Mouse (Mus musculus) left cerebral cortex, adult 11 months (tissue): ENCODE results near the gene Rsrc2.
"Not testable (repeated sequence)": the region's sequence is repeated elsewhere in the genome, so short reads cannot be mapped to it uniquely, and the experiment has no call there.

Experiments used
- DNase-seq: peaks from one replicate; pipeline ENCODE4 v3.0.0; 2022; ENCODE audit warnings: low spot score

Gene Rsrc2

DNA sequence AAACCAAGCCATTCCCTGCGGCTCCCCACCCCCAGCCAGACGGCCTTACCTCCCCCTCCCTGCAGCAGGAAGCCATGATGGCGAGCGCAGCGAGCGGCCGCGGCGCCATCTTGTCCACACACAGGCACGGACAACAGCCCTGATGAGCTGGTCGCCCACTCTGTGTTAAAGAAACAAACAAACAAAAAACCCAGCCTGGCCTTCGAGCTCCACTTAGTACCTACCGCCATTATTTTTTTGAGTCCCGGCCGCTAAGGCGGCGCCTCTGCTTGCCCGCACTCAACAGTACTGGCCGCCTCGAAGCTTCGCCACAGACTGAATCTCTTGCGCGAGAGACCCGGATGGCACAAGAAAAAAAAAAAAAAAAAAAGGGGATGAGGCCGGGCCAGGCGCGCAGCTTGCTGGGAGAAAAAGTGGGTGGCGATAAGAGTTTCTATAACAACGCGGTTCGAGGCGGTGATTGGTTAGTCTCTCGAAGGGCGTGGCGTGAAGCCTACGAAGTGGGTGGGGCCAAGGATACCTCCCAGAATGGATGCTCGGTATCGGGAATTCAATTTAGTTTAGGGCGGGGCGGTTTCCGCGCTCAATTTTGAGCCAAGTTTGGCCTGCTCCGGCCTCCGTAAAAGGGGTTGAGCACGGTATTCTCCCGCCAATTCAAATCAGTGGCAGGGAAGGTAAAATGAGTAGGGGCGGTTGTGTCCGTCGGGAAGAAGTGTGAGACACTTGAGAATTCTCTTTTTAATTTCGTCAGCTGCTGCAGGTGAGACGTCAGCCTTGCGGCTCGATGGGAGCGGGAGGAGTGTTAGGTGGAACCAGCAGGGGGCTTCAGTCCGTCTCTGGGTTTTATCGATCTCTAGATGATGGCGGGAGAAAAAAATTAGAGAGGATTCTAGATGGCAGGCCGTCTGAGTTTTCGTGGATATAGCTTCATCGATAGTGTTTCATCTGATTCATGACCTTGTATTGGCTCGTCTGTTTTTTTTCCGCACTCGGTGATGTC is at the start of gene Rsrc2, which contains the start of gene Kntc1:
Gene Rsrc2 (minus strand): TSS at position 350 of the 1,000 bp plus-strand sequence.
Gene Kntc1 (plus strand): TSS at position 652 of the 1,000 bp plus-strand sequence.
- peak; percentile 99 for DNase-seq

DNA sequence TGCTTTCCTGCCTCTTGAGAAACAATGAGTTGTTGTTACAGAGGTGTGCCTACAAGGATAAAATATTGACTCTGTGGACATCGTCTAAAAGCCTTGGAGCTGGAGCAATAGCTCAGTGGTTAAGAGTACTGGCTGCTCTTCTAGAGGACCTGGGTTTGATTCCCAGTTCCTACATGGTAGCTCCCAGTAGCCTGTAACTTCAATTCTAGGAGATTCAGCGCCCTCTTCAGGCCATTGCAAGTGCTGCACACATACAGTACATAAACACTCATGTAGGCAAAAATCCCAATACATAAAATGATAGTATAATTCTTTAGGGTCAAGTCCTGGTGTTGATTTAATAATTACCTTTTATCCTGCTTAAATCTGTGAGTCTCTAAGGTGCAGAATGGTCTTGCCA is 43.9 kb upstream of the Rsrc2 start:
- DNase-seq, result no peak

- no peak for DNase-seq
Observed at GRCm38 (mm10) chr5:123788976-123789375, 39.8 kb upstream of the Rsrc2 start.

DNA sequence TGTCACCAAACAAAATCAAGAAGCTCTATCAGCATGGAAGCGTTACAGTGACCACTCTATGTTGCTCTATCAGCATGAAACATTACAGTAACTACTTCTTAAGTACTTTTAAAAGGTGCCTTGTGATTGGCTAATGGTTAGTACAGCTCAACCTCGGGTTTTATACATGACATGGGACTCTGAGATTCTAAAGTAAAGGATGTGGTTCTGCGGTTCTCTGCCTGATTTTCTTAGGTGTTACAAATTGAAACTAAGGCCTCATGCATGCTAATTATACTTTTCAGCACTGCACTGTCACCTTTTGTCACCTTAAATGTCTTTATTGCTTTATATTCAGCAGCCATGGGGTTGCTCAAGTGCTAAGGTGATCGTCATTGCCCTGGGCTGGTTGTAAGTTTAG is 32.6 kb upstream of the Rsrc2 start:
- DNase-seq, result no peak

GRCm38 (mm10) chr5:123780716-123781115 is 31.5 kb upstream of the Rsrc2 start:
- no peak for DNase-seq

GRCm38 (mm10) chr5:123773441-123773840 is 24.2 kb upstream of the Rsrc2 start:
- no peak for DNase-seq

GRCm38 (mm10) chr5:123766455-123766854 is 17.2 kb upstream of the Rsrc2 start:
- not testable (repeated sequence) for DNase-seq

GRCm38 (mm10) chr5:123765506-123765905 is 16.3 kb upstream of the Rsrc2 start:
- DNase-seq, result no peak

- no peak for DNase-seq
Observed at GRCm38 (mm10) chr5:123748339-123749064, 712 bp downstream of the Rsrc2 start.

DNA sequence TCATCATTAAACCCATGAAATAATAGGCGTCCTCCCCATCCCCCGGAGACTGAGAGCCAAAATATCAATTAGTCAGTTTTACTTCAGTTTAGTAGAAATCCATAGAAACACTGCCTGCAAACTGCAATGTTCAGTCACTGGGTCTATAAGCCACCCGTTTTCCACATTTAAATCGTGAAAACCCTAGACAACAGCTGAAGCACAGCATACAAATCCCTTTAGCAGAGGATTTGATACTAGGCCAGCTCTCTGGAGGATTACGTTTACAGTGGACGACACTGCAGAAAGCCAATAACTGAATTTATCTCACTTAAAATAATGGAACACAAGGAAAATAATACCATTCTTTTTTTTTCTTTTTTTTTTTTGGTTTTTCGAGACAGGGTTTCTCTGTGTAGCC is 1.6 kb downstream of the Rsrc2 start:
- no peak for DNase-seq

DNA sequence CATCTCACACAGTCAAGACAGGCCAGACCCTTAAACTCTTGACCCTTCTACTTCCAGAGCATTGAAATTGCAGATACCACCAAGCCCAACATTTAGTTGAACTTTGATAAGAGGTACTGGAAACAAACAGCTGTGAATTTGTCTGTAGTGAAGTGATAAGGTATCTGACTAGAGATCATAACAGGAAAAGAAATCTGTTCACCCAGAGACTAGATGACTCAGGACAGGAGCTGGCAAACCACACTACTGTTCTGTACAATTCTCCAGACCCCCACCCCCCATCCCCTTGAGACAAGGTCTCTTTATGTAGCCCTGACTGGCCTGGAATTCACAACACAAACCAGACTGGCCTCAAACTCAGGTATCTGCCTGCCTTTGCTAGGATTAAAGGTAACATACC is 3.0 kb downstream of the Rsrc2 start:
- no peak for DNase-seq

GRCm38 (mm10) chr5:123744358-123744757 is 4.9 kb downstream of the Rsrc2 start:
- DNase-seq, result no peak

DNA sequence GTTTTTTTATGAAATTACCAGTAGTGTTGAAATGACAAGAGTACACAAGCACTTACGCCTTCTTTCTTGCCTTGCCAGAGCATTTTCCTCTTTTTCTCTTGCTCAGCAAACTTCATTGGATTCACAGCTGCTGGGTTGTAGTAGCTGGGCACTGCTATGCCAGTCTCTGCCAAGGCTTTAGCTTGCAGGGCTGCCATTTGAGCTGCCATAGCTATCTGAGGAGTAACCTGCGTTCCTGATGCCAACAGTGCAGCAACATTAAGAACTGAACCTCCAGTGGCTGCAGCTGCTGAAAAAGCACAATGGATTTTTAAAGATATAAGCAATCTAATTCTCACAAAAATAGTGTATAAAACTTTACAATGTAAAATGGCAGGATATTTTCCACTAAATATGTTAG is 18.2 kb downstream of the Rsrc2 start:
- no peak for DNase-seq

DNA sequence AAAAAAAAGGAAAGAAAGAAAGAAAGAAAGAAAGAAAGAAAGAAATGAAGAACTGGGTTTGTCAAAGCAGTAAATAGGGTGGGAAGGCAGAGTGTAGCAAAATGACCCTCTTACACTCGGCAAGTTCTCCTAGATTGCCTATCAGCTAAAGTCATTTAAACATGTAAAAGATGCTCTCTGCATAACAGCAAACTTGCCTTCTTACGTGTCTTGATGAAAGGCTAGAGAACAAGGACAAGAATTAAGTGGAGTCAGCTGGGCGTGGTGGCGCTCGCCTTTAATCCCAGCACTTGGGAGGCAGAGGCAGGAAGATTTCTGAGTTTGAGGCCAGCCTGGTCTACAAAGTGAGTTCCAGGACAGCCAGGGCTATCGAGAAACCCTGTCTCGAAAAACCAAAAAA is 25.4 kb downstream of the Rsrc2 start:
- not testable (repeated sequence) for DNase-seq

DNA sequence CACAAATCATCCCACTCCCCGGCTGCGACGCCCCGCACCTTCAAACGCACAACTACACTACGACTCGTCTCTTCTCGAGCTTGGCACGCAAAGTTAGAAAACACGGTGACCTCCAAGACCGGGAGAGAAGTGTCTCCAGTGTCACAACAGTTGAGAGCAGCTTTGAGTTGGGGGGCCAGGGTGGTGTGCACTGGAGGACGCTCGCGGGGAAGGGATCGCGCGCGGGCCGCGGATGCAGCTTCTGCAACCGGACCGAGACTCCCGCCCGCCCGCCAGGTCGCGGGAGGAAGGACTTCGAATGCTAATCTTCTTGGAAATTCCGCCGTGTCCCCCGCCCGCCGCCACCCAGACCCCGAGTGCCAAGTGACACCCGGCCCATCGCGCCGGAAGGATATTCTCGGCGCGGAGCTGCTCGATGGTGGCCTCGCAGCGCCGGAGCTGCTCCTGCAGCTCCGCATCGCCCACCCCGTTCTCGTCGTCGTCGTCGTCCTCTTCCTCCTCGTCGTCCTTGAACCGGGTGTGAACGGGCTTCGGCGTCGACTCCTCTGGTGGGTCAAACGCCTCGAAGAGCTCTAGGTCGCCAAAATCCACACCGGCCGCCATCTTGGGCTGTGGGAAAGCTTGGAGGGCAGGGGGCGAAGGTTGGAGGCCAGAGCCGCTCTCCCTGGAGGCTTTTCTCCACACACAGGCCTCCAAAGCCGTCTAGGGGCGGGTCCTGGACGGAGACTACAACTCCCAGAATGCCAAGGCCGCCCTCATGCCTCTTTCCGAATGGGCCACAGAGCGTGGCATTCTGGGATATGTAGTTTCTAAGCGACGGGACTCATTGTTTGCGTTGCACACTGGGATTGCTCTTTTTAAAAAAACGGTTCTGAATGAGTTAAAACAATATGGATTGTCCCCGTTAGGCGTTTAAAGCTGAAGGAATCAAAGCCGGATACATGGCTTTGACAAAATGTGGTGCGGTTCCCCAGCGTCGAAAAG is 28.6 kb downstream of the Rsrc2 start, which contains the start of gene Zcchc8:
Gene Zcchc8 (minus strand): TSS at position 773 of the 984 bp plus-strand sequence.
- peak; percentile 95 for DNase-seq

DNA sequence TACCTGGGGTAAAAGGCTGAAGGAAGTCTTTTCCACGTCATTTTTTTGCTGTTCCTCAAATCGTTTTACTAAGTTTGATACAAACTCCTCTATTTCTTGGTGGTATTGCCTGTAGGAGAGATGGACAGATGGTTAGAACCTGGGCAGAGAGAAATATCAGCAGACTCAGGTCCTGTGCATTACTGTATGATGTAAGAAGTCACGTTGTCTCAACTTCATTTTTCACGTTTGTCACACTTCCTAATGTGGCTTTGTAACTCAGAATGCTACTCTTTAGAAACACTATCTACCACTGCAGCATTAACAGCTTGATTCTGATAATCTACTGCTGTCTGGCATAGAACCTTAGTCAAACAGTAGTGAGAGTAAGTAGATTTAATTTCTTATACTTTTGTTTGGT is 34.6 kb downstream of the Rsrc2 start:
- no peak for DNase-seq

DNA sequence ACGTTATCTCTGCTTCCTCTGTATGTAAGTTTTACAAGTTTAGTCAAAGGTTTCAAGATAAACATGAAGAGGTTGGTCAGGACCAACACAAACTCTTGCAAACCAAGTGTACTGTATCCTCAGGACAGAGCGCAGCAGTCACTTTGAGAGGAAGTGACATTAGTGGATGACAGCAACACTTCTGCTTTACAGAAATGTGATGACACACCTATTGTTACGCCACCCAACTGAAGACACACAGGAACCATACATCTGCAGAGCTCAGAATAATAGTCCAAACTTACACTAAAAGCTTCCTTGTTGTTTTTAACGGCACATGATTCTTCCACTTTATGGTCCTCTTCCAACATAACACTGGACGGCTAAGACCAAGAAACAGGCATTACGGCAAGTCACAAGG is 35.4 kb downstream of the Rsrc2 start:
- no peak for DNase-seq

GRCm38 (mm10) chr5:123709571-123709970 is 39.6 kb downstream of the Rsrc2 start:
- DNase-seq, result no peak

- DNase-seq, result no peak
Observed at GRCm38 (mm10) chr5:123708598-123708997, 40.6 kb downstream of the Rsrc2 start.

- no peak for DNase-seq
Observed at GRCm38 (mm10) chr5:123700625-123701024, 48.6 kb downstream of the Rsrc2 start.

- DNase-seq, result no peak
Observed at GRCm38 (mm10) chr5:123699198-123699597, 50.0 kb downstream of the Rsrc2 start.

DNA sequence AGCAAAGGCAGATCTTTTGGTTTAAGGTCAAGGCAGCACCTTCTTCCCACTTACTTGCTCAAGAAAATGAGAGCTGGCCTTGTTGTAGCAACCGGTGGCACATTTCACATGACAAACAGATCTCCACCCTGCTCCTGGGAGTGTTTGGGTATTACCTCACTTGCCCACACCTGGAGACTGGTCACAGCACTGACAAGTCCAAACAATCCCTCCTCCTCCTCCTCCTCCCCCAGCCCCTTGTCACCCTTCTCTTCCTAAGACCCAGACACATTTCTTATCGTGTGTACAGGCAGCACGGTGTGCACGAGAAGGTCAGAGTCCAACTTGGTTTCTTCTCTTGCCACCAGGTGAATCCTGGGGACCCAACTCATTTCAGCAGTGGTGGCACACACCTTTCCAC is 52.3 kb downstream of the Rsrc2 start:
- no peak for DNase-seq
